Mouse (Mus musculus): Measurements from ENCODE around the gene Wdr61. TPM values are rescaled to one million over a fixed set of nuclear protein-coding genes. Genes with fewer than 3 reads are reported as not detected.

Gene Wdr61
- polyA plus RNA-seq, 1 experiment from 2014 or later = 206 TPM

GRCm38 (mm10) chr9:54722156-54722555 lies 12.2 kb downstream of the Wdr61 start:
- no peak for DNase-seq (ENCODE audit: low spot score)
- Histone ChIP-seq H3K27me3 (ENCODE audit: control insufficient read depth, insufficient read depth, low read length) (no peaks in the 10 kb centered on the region), H3K4me2 (ENCODE audit: low read depth, low read length) (no peak overlapping the region), H3K4me3 (ENCODE audit: low read depth, low read length) (no peak overlapping the region), H3K9me3 (replicated peaks; ENCODE audit: control insufficient read depth, low read length) (no peaks in the 10 kb centered on the region), H3K9ac (replicated peaks; ENCODE audit: low read length) (no peak overlapping the region), H3K27ac (replicated peaks; ENCODE audit: low read depth, low read length) (no peak overlapping the region), H3K36me3 (replicated peaks; ENCODE audit: control insufficient read depth, insufficient read depth, low read depth, low read length) (peaks cover 2% of the 10 kb centered on the region; the same call in 1 of the 2 replicates), H3K4me1 (ENCODE audit: control insufficient read depth, insufficient read depth, low read length) (no peaks in the 10 kb centered on the region)
- 84% methylated on average over 7 of the region's 7 CpGs for WGBS
- no peak for ATAC-seq (replicated peaks; ENCODE audit: insufficient number of reproducible peaks, low FRiP score, low TSS enrichment, low read depth)

GRCm38 (mm10) chr9:54717527-54717926 lies 16.8 kb downstream of the Wdr61 start:
- no peak overlapping the region for H3K4me3 ChIP-seq (ENCODE audit: low read depth, low read length)
- peaks cover 5% of the 10 kb centered on the region for H3K36me3 ChIP-seq (replicated peaks; ENCODE audit: control insufficient read depth, insufficient read depth, low read depth, low read length)
- H3K9me3 ChIP-seq (replicated peaks; ENCODE audit: control insufficient read depth, low read length) = no peaks in the 10 kb centered on the region
- no peak for DNase-seq (ENCODE audit: low spot score)
- no peaks in the 10 kb centered on the region for H3K4me1 ChIP-seq (ENCODE audit: control insufficient read depth, insufficient read depth, low read length)
- H3K27ac ChIP-seq (replicated peaks; ENCODE audit: low read depth, low read length) = no peak overlapping the region
- H3K9ac ChIP-seq (replicated peaks; ENCODE audit: low read length) = no peak overlapping the region
- no peaks in the 10 kb centered on the region for H3K27me3 ChIP-seq (ENCODE audit: control insufficient read depth, insufficient read depth, low read length)
- ATAC-seq (replicated peaks; ENCODE audit: insufficient number of reproducible peaks, low FRiP score, low TSS enrichment, low read depth) = no peak
- H3K4me2 ChIP-seq (ENCODE audit: low read depth, low read length) = no peak overlapping the region
- 70% methylated on average over 3 of the region's 3 CpGs for WGBS

GRCm38 (mm10) chr9:54715776-54716175 lies 18.5 kb downstream of the Wdr61 start:
- H3K9me3 ChIP-seq (replicated peaks; ENCODE audit: control insufficient read depth, low read length) = no peaks in the 10 kb centered on the region
- DNase-seq (ENCODE audit: low spot score) (no peak), ATAC-seq (replicated peaks; ENCODE audit: insufficient number of reproducible peaks, low FRiP score, low TSS enrichment, low read depth) (no peak)
- H3K9ac ChIP-seq (replicated peaks; ENCODE audit: low read length) = no peak overlapping the region
- H3K36me3 ChIP-seq (replicated peaks; ENCODE audit: control insufficient read depth, insufficient read depth, low read depth, low read length) = peaks cover 5% of the 10 kb centered on the region
- 92% methylated on average over 3 of the region's 3 CpGs for WGBS
- H3K27me3 ChIP-seq (ENCODE audit: control insufficient read depth, insufficient read depth, low read length) = no peaks in the 10 kb centered on the region
- H3K4me3 ChIP-seq (ENCODE audit: low read depth, low read length) = no peak overlapping the region
- no peak overlapping the region for H3K27ac ChIP-seq (replicated peaks; ENCODE audit: low read depth, low read length)
- H3K4me2 ChIP-seq (ENCODE audit: low read depth, low read length) = no peak overlapping the region
- H3K4me1 ChIP-seq (ENCODE audit: control insufficient read depth, insufficient read depth, low read length) = no peaks in the 10 kb centered on the region

- H3K9me3 ChIP-seq (replicated peaks; ENCODE audit: control insufficient read depth, low read length) = no peaks in the 10 kb centered on the region
- no peak overlapping the region for H3K9ac ChIP-seq (replicated peaks; ENCODE audit: low read length)
- H3K27me3 ChIP-seq (ENCODE audit: control insufficient read depth, insufficient read depth, low read length) = no peaks in the 10 kb centered on the region
- H3K27ac ChIP-seq (replicated peaks; ENCODE audit: low read depth, low read length) = no peak overlapping the region
- ATAC-seq (replicated peaks; ENCODE audit: insufficient number of reproducible peaks, low FRiP score, low TSS enrichment, low read depth) (no peak), DNase-seq (ENCODE audit: low spot score) (no peak)
- no peaks in the 10 kb centered on the region for H3K36me3 ChIP-seq (replicated peaks; ENCODE audit: control insufficient read depth, insufficient read depth, low read depth, low read length)
- no peak overlapping the region for H3K4me3 ChIP-seq (ENCODE audit: low read depth, low read length)
- WGBS = 81% methylated on average over 5 of the region's 5 CpGs
- H3K4me2 ChIP-seq (ENCODE audit: low read depth, low read length) = no peak overlapping the region
- no peaks in the 10 kb centered on the region for H3K4me1 ChIP-seq (ENCODE audit: control insufficient read depth, insufficient read depth, low read length)
These were observed 26.2 kb downstream of the Wdr61 start for GRCm38 (mm10) chr9:54708085-54708484.

- H3K9ac ChIP-seq (replicated peaks; ENCODE audit: low read length) = no peak overlapping the region
- DNase-seq (ENCODE audit: low spot score) (no peak), ATAC-seq (replicated peaks; ENCODE audit: insufficient number of reproducible peaks, low FRiP score, low TSS enrichment, low read depth) (no peak)
- no peaks in the 10 kb centered on the region for H3K4me1 ChIP-seq (ENCODE audit: control insufficient read depth, insufficient read depth, low read length)
- WGBS = 65% methylated on average over 8 of the region's 8 CpGs
- no peak overlapping the region for H3K27ac ChIP-seq (replicated peaks; ENCODE audit: low read depth, low read length)
- no peaks in the 10 kb centered on the region for H3K9me3 ChIP-seq (replicated peaks; ENCODE audit: control insufficient read depth, low read length)
- H3K4me3 ChIP-seq (ENCODE audit: low read depth, low read length) = no peak overlapping the region
- H3K4me2 ChIP-seq (ENCODE audit: low read depth, low read length) = no peak overlapping the region
- H3K36me3 ChIP-seq (replicated peaks; ENCODE audit: control insufficient read depth, insufficient read depth, low read depth, low read length) = no peaks in the 10 kb centered on the region
- no peaks in the 10 kb centered on the region for H3K27me3 ChIP-seq (ENCODE audit: control insufficient read depth, insufficient read depth, low read length)
These were observed 26.9 kb downstream of the Wdr61 start for GRCm38 (mm10) chr9:54707288-54707999.

GRCm38 (mm10) chr9:54705561-54705960 lies 28.8 kb downstream of the Wdr61 start:
- DNase-seq (ENCODE audit: low spot score) = no peak
- no peak overlapping the region for H3K4me3 ChIP-seq (ENCODE audit: low read depth, low read length)

GRCm38 (mm10) chr9:54704361-54704760 lies 30.0 kb downstream of the Wdr61 start:
- WGBS = 84% methylated on average over 5 of the region's 5 CpGs
- no peaks in the 10 kb centered on the region for H3K9me3 ChIP-seq (replicated peaks; ENCODE audit: control insufficient read depth, low read length)
- ATAC-seq (replicated peaks; ENCODE audit: insufficient number of reproducible peaks, low FRiP score, low TSS enrichment, low read depth) (no peak), DNase-seq (ENCODE audit: low spot score) (no peak)
- H3K9ac ChIP-seq (replicated peaks; ENCODE audit: low read length) = no peak overlapping the region
- no peak overlapping the region for H3K4me3 ChIP-seq (ENCODE audit: low read depth, low read length)
- H3K36me3 ChIP-seq (replicated peaks; ENCODE audit: control insufficient read depth, insufficient read depth, low read depth, low read length) = no peaks in the 10 kb centered on the region
- no peak overlapping the region for H3K4me2 ChIP-seq (ENCODE audit: low read depth, low read length)
- 0 out of 2 replicates have a peak, but pooled peaks cover 2% of the 10 kb centered on the region for H3K27me3 ChIP-seq (ENCODE audit: control insufficient read depth, insufficient read depth, low read length)
- no peak overlapping the region for H3K27ac ChIP-seq (replicated peaks; ENCODE audit: low read depth, low read length)
- peaks cover 3% of the 10 kb centered on the region for H3K4me1 ChIP-seq (ENCODE audit: control insufficient read depth, insufficient read depth, low read length)

More at GRCm38 (mm10) chr9:54705561-54705960, 28.8 kb downstream of the Wdr61 start:
- Histone ChIP-seq H3K36me3 (replicated peaks; ENCODE audit: control insufficient read depth, insufficient read depth, low read depth, low read length) (no peaks in the 10 kb centered on the region), H3K4me2 (ENCODE audit: low read depth, low read length) (no peak overlapping the region), H3K27ac (replicated peaks; ENCODE audit: low read depth, low read length) (no peak overlapping the region), H3K27me3 (ENCODE audit: control insufficient read depth, insufficient read depth, low read length) (no peaks in the 10 kb centered on the region), H3K9ac (replicated peaks; ENCODE audit: low read length) (no peak overlapping the region), H3K4me1 (ENCODE audit: control insufficient read depth, insufficient read depth, low read length) (no peaks in the 10 kb centered on the region), H3K9me3 (replicated peaks; ENCODE audit: control insufficient read depth, low read length) (no peaks in the 10 kb centered on the region)
- ATAC-seq (replicated peaks; ENCODE audit: insufficient number of reproducible peaks, low FRiP score, low TSS enrichment, low read depth) = no peak
- WGBS = 65% methylated on average over 1 of the region's 1 CpGs

GRCm38 (mm10) chr9:54702581-54702980 lies 31.7 kb downstream of the Wdr61 start:
- Histone ChIP-seq H3K36me3 (replicated peaks; ENCODE audit: control insufficient read depth, insufficient read depth, low read depth, low read length) (no peaks in the 10 kb centered on the region), H3K4me3 (ENCODE audit: low read depth, low read length) (no peak overlapping the region), H3K27me3 (ENCODE audit: control insufficient read depth, insufficient read depth, low read length) (peaks cover 8% of the 10 kb centered on the region), H3K9me3 (replicated peaks; ENCODE audit: control insufficient read depth, low read length) (no peaks in the 10 kb centered on the region), H3K9ac (replicated peaks; ENCODE audit: low read length) (no peak overlapping the region), H3K4me1 (ENCODE audit: control insufficient read depth, insufficient read depth, low read length) (peaks cover 3% of the 10 kb centered on the region), H3K4me2 (ENCODE audit: low read depth, low read length) (no peak overlapping the region), H3K27ac (replicated peaks; ENCODE audit: low read depth, low read length) (no peak overlapping the region)
- ATAC-seq (replicated peaks; ENCODE audit: insufficient number of reproducible peaks, low FRiP score, low TSS enrichment, low read depth) = no peak
- WGBS = 82% methylated on average over 2 of the region's 2 CpGs
- DNase-seq (ENCODE audit: low spot score) = no peak

Data from embryonic facial prominence, embryonic 11.5 days (tissue).